Comparison of ENCODE assay signal across 17 mouse cellular contexts in genomic region chr12:41724585-41724984, GRCm38 (mm10).
"Had no signal": no experiment of that assay in that cellular context is flagged by ENCODE, and none has a peak within 500 bp of the region (broad histone marks: within the 10 kb centered on the region; RNA-seq: fewer than 3 reads in every experiment).

No protein-coding gene starts in this region.

- DNase-seq: left cerebral cortex, postnatal 4 days; liver; liver, embryonic 13.5 days; liver, postnatal 0 days; lung, adult 18-20 months; lung, adult 2 months; lung, embryonic 14.5 days; lung, postnatal 10 days; lung, postnatal 14 days; lung, postnatal 36 days; lung, postnatal 4 days; midbrain, embryonic 14.5 days had no signal

- ATAC-seq: liver, embryonic 12.5 days; liver, postnatal 0 days; lung, postnatal 0 days; midbrain, embryonic 13.5 days; midbrain, embryonic 15.5 days; midbrain, embryonic 16.5 days had no signal
